Mouse (Mus musculus) midbrain, embryonic 16.5 days (tissue): ENCODE data around the gene Ahdc1. TPM values are rescaled to one million over a fixed set of nuclear protein-coding genes. Genes with fewer than 3 reads are reported as not detected.
A peak's percentile ranks its signal among the peaks of the same experiment; 100 is the strongest.

ENCODE experiments used
- ATAC-seq: fragments of 200-750 bp; cut with Nextera tagmentation; 2 replicates; pipeline ENCODE4 v1.8.0; 2017; ENCODE audit warnings: moderate TSS enrichment
- H3K27ac ChIP-seq: fragments of 300-500 bp; sonication (generic); 2 replicates; pipeline ENCODE4 v1.5.1; 2014; ENCODE audit warnings: mild to moderate bottlenecking, low read length, mixed read lengths
- H3K27me3 ChIP-seq: fragments of 300-500 bp; sonication (generic); 2 replicates; pipeline ENCODE4 v1.6.1; 2014; ENCODE audit warnings: low read depth, low read length, mixed read lengths; ENCODE audit not compliant: control insufficient read depth, insufficient read depth
- H3K36me3 ChIP-seq: fragments of 300-500 bp; sonication (generic); 2 replicates; pipeline ENCODE4 v1.6.1; 2014; ENCODE audit warnings: mild to moderate bottlenecking, low read length, moderate library complexity, mixed read lengths; ENCODE audit not compliant: control insufficient read depth, insufficient read depth
- H3K4me1 ChIP-seq: fragments of 300-500 bp; sonication (generic); 2 replicates; pipeline ENCODE4 v1.6.1; 2014; ENCODE audit warnings: mild to moderate bottlenecking, low read length, mixed read lengths; ENCODE audit not compliant: control insufficient read depth, insufficient read depth
- H3K4me2 ChIP-seq: fragments of 300-500 bp; sonication (generic); 2 replicates; pipeline ENCODE4 v1.6.1; 2014; ENCODE audit warnings: mild to moderate bottlenecking, low read length, mixed read lengths
- H3K4me3 ChIP-seq: fragments of 300-500 bp; sonication (generic); 2 replicates; pipeline ENCODE4 v1.5.1; 2014; ENCODE audit warnings: low read depth, mild to moderate bottlenecking, low read length, moderate library complexity, mixed read lengths
- H3K9ac ChIP-seq: fragments of 300-500 bp; sonication (generic); 2 replicates; pipeline ENCODE4 v1.6.1; 2014; ENCODE audit warnings: low read depth, low read length, mixed read lengths
- H3K9me3 ChIP-seq: fragments of 300-500 bp; sonication (generic); replicated peaks from 2 replicates; pipeline ENCODE4 v1.6.1; 2014; ENCODE audit warnings: mild to moderate bottlenecking, low read length, mixed read lengths; ENCODE audit not compliant: control insufficient read depth, poor library complexity, severe bottlenecking
- WGBS: fragments of 180-500 bp; shearing (Covaris S2); extraction: QIAGEN DNeasy Blood & Tissue Kit; methylation state at CpG from one replicate; pipeline ENCODE4 v1.1.7; 2014; 5-methylcytosine and 5-hydroxymethylcytosine counted together
- polyA plus RNA-seq: library from polyadenylated mRNA; unstranded; fragments of >200 nt; fragmentation: Nextera tagmentation; extraction: Ambion mirVana; gene quantifications from 2 replicates; pipeline ENCODE4 v1.2.1, GENCODE M21; 2015

The Ahdc1 gene
- polyA plus RNA-seq, 1 experiment from 2014 or later, result 11.2 TPM

- H3K4me3 ChIP-seq, result no peak overlapping the region
Observed at GRCm38 (mm10) chr4:133108481-133109334, 97.6 kb downstream of the Ahdc1 start.

GRCm38 (mm10) chr4:133109335-133109801 lies 98.3 kb downstream of the Ahdc1 start:
- H3K27me3 ChIP-seq, result no peaks in the 10 kb centered on the region
- H3K27ac ChIP-seq, result no peak overlapping the region
- no peak overlapping the region for H3K4me2 ChIP-seq
- whole genome bisulfite sequencing, result 79% methylated on average over 5 of the region's 5 CpGs
- no peaks in the 10 kb centered on the region for H3K36me3 ChIP-seq
- no peak overlapping the region for H3K9ac ChIP-seq
- no peaks in the 10 kb centered on the region; the same call in 1 of the 2 replicates for H3K4me1 ChIP-seq
- no peak for ATAC-seq
- H3K9me3 ChIP-seq, result no peaks in the 10 kb centered on the region
- no peak overlapping the region for H3K4me3 ChIP-seq

More at GRCm38 (mm10) chr4:133108481-133109334, 97.6 kb downstream of the Ahdc1 start:
- H3K36me3 ChIP-seq, result no peaks in the 10 kb centered on the region
- 80% methylated on average over 13 of the region's 13 CpGs for WGBS
- H3K27ac ChIP-seq, result no peak overlapping the region
- no peak for ATAC-seq
- no peaks in the 10 kb centered on the region for H3K9me3 ChIP-seq
- H3K4me2 ChIP-seq, result no peak overlapping the region
- H3K9ac ChIP-seq, result no peak overlapping the region
- H3K4me1 ChIP-seq, result peaks cover under 1% of the 10 kb centered on the region; the same call in 1 of the 2 replicates
- H3K27me3 ChIP-seq, result no peaks in the 10 kb centered on the region

- H3K27ac ChIP-seq, result no peak overlapping the region
- no peak overlapping the region for H3K4me3 ChIP-seq
- no peak overlapping the region for H3K9ac ChIP-seq
- peaks cover 6% of the 10 kb centered on the region for H3K4me1 ChIP-seq
- no peaks in the 10 kb centered on the region for H3K27me3 ChIP-seq
- H3K9me3 ChIP-seq, result no peaks in the 10 kb centered on the region
- H3K36me3 ChIP-seq, result no peaks in the 10 kb centered on the region
- 76% methylated on average over 13 of the region's 13 CpGs for WGBS
- H3K4me2 ChIP-seq, result no peak overlapping the region
- no peak for ATAC-seq
Observed at GRCm38 (mm10) chr4:133112175-133112838, 101.2 kb downstream of the Ahdc1 start.

- Histone ChIP-seq H3K36me3 (no peaks in the 10 kb centered on the region), H3K9ac (no peak overlapping the region)
- 60% methylated on average over 6 of the region's 6 CpGs for WGBS
Observed at GRCm38 (mm10) chr4:133113351-133113882, 102.4 kb downstream of the Ahdc1 start.

GRCm38 (mm10) chr4:133114762-133115161 lies 103.7 kb downstream of the Ahdc1 start:
- no peak for ATAC-seq
- Histone ChIP-seq H3K9me3 (no peaks in the 10 kb centered on the region), H3K27ac (no peak overlapping the region), H3K4me3 (no peak overlapping the region), H3K9ac (no peak overlapping the region), H3K4me1 (peaks cover 15% of the 10 kb centered on the region), H3K36me3 (no peaks in the 10 kb centered on the region), H3K27me3 (no peaks in the 10 kb centered on the region), H3K4me2 (no peak overlapping the region)
- 90% methylated on average over 3 of the region's 3 CpGs for WGBS

More at GRCm38 (mm10) chr4:133113351-133113882, 102.4 kb downstream of the Ahdc1 start:
- no peak overlapping the region for H3K4me3 ChIP-seq
- H3K9me3 ChIP-seq, result no peaks in the 10 kb centered on the region
- H3K4me2 ChIP-seq, result no peak overlapping the region
- H3K27me3 ChIP-seq, result no peaks in the 10 kb centered on the region
- H3K27ac ChIP-seq, result no peak overlapping the region
- ATAC-seq, result no peak
- H3K4me1 ChIP-seq, result peaks cover 15% of the 10 kb centered on the region

GRCm38 (mm10) chr4:133115721-133116429 lies 104.8 kb downstream of the Ahdc1 start:
- no peak overlapping the region for H3K9ac ChIP-seq
- H3K4me1 ChIP-seq, result peaks cover 23% of the 10 kb centered on the region
- H3K36me3 ChIP-seq, result no peaks in the 10 kb centered on the region
- no peak for ATAC-seq
- no peak overlapping the region for H3K4me2 ChIP-seq
- no peaks in the 10 kb centered on the region for H3K27me3 ChIP-seq
- no peak overlapping the region for H3K4me3 ChIP-seq
- H3K27ac ChIP-seq, result no peak overlapping the region
- 70% methylated on average over 14 of the region's 14 CpGs for WGBS
- H3K9me3 ChIP-seq, result no peaks in the 10 kb centered on the region

GRCm38 (mm10) chr4:133116756-133117470 lies 105.9 kb downstream of the Ahdc1 start:
- Histone ChIP-seq H3K9me3 (no peaks in the 10 kb centered on the region), H3K27me3 (no peaks in the 10 kb centered on the region), H3K4me3 (no peak overlapping the region), H3K4me1 (peaks cover 23% of the 10 kb centered on the region), H3K36me3 (no peaks in the 10 kb centered on the region), H3K9ac (peak overlapping the region; percentile 45; the same call in 1 of the 2 replicates), H3K27ac (peak overlapping the region; percentile 81), H3K4me2 (no peak overlapping the region)
- 76% methylated on average over 3 of the region's 3 CpGs for WGBS
- no peak for ATAC-seq
